Mouse (Mus musculus) cerebellum, postnatal 14 days (tissue): ENCODE data around the gene Ptprg.
A peak's percentile ranks its signal among the peaks of the same experiment; 100 is the strongest.
"Not testable (repeated sequence)": the region's sequence is repeated elsewhere in the genome, so short reads cannot be mapped to it uniquely, and the experiment has no call there.

Source experiments
- DNase-seq, 2 experiments: peaks; one replicate each; pipeline ENCODE4 v3.0.0; 2021; ENCODE audit warnings: mixed read lengths in 2 of 2

Ptprg gene

GRCm38 (mm10) chr14:11774476-11775037, 221.2 kb downstream of the Ptprg start:
- DNase-seq: peak in 1 of 2 experiments; percentile 10

- DNase-seq: peak; percentile 30
Measured at GRCm38 (mm10) chr14:11775204-11775603, 221.9 kb downstream of the Ptprg start.

- no peak for DNase-seq
Measured at GRCm38 (mm10) chr14:11775951-11776495, 222.7 kb downstream of the Ptprg start.

- no peak for DNase-seq
Measured at GRCm38 (mm10) chr14:11776566-11776965, 223.2 kb downstream of the Ptprg start.

GRCm38 (mm10) chr14:11791190-11791589, 237.9 kb downstream of the Ptprg start:
- peak; percentile 32 to 35 for DNase-seq

- DNase-seq: no peak
Measured at GRCm38 (mm10) chr14:11793847-11794246, 240.5 kb downstream of the Ptprg start.

- DNase-seq: no peak
Measured at GRCm38 (mm10) chr14:11802355-11803035, 249.2 kb downstream of the Ptprg start.

GRCm38 (mm10) chr14:11806674-11807073, 253.3 kb downstream of the Ptprg start:
- no peak for DNase-seq

- no peak for DNase-seq
Measured at GRCm38 (mm10) chr14:11807465-11807864, 254.1 kb downstream of the Ptprg start.

GRCm38 (mm10) chr14:11811142-11811761, 257.9 kb downstream of the Ptprg start:
- DNase-seq: no peak

GRCm38 (mm10) chr14:11812291-11812690, 259.0 kb downstream of the Ptprg start:
- DNase-seq: no peak

GRCm38 (mm10) chr14:11814811-11815210, 261.5 kb downstream of the Ptprg start:
- DNase-seq: not testable (repeated sequence)

- no peak for DNase-seq
Measured at GRCm38 (mm10) chr14:11817236-11817635, 263.9 kb downstream of the Ptprg start.

- DNase-seq: no peak
Measured at GRCm38 (mm10) chr14:11818054-11818453, 264.7 kb downstream of the Ptprg start.

- no peak for DNase-seq
Measured at GRCm38 (mm10) chr14:11818721-11819120, 265.4 kb downstream of the Ptprg start.

- DNase-seq: peak in 1 of 2 experiments; percentile 31
Measured at GRCm38 (mm10) chr14:11819326-11819725, 266.0 kb downstream of the Ptprg start.

- DNase-seq: peak; percentile 34 to 54
Measured at GRCm38 (mm10) chr14:11822830-11823700, 269.7 kb downstream of the Ptprg start.

GRCm38 (mm10) chr14:11823701-11824095, 270.4 kb downstream of the Ptprg start:
- peak; percentile 43 to 59 for DNase-seq

GRCm38 (mm10) chr14:11824915-11825314, 271.6 kb downstream of the Ptprg start:
- no peak for DNase-seq

GRCm38 (mm10) chr14:11825551-11825950, 272.2 kb downstream of the Ptprg start:
- DNase-seq: peak; percentile 79 to 80

- no peak for DNase-seq
Measured at GRCm38 (mm10) chr14:11828086-11828485, 274.8 kb downstream of the Ptprg start.

GRCm38 (mm10) chr14:11833678-11834077, 280.3 kb downstream of the Ptprg start:
- DNase-seq: no peak
